Mouse (Mus musculus) ES-Bruce4 (cell line): ENCODE measurements at regions not wholly inside any gene's neighbourhood (a gene's known extent, or its start where the extent isn't known, plus 50 kb on each side); places are given as distances from the start of the nearest gene placed in this dataset.

Experiments used
- H3K27ac ChIP-seq: 2 replicates; pipeline ENCODE4 v1.5.1; 2012; ENCODE audit warnings: low read length, inconsistent platforms; ENCODE audit not compliant: insufficient read depth
- H3K27me3 ChIP-seq: 2 replicates; pipeline ENCODE4 v1.6.1; 2012; ENCODE audit warnings: mild to moderate bottlenecking, low read length, inconsistent platforms; ENCODE audit not compliant: control insufficient read depth, poor library complexity, insufficient read depth, severe bottlenecking
- H3K36me3 ChIP-seq: 2 replicates; pipeline ENCODE4 v1.6.1; 2012; ENCODE audit warnings: inconsistent platforms, mild to moderate bottlenecking, low read length, moderate library complexity; ENCODE audit not compliant: control insufficient read depth, poor library complexity, insufficient read depth, severe bottlenecking
- H3K4me1 ChIP-seq: one replicate; pipeline ENCODE4 v1.8.1; 2011; ENCODE audit warnings: low read length; ENCODE audit not compliant: control insufficient read depth, insufficient read depth
- H3K4me3 ChIP-seq: 2 replicates; pipeline ENCODE4 v1.5.1; 2011; ENCODE audit warnings: low read depth, mild to moderate bottlenecking, low read length
- H3K9ac ChIP-seq: 2 replicates; pipeline ENCODE4 v1.6.1; 2012; ENCODE audit warnings: low read depth, mild to moderate bottlenecking, inconsistent platforms; ENCODE audit not compliant: poor library complexity, severe bottlenecking
- H3K9me3 ChIP-seq: replicated peaks from 2 replicates; pipeline ENCODE4 v1.6.1; 2012; ENCODE audit warnings: mild to moderate bottlenecking, low read length, inconsistent platforms; ENCODE audit not compliant: control insufficient read depth, poor library complexity, insufficient read depth, severe bottlenecking
- CTCF ChIP-seq: IDR thresholded peaks from one replicate; pipeline ENCODE4 v1.8.1; 2011; ENCODE audit warnings: low read depth, low read length
- EP300 ChIP-seq: IDR thresholded peaks from 2 replicates; pipeline ENCODE4 v1.6.1; 2011; ENCODE audit warnings: low read depth, low read length; ENCODE audit not compliant: insufficient read depth
- POLR2A ChIP-seq: IDR thresholded peaks from one replicate; pipeline ENCODE4 v1.8.1; 2011; ENCODE audit warnings: low read length; ENCODE audit not compliant: insufficient read depth

- Histone ChIP-seq H3K27me3 (no peaks in the 10 kb centered on the region; the same call in 1 of the 2 replicates), H3K27ac (no peak overlapping the region), H3K9me3 (no peaks in the 10 kb centered on the region), H3K9ac (no peak overlapping the region), H3K4me3 (no peak overlapping the region), H3K4me1 (peaks cover 1% of the 10 kb centered on the region), H3K36me3 (no peaks in the 10 kb centered on the region)
- no peak for TF ChIP-seq CTCF
Observed at GRCm38 (mm10) chr9:41577760-41578159, 416.3 kb upstream of the Ubash3b start.

DNA sequence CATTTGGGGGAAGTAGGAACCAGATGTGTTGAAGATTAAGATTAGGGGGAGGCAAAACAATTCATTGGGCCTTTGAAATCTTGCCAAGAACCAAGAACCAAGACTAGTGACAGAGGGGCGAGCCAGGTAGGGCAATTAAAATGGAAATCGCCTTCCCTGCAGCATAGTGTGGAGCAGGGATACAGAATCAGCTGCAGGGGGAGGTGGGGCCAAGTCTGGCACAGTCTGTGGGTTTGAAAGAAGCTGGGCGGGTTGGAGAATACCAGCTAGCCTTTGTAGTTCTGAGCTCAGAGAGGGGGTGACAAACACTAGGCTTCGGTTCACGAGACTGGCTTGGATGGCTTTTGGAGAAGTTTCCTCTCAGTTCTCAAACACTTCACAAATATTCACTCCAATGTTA lies 414.3 kb upstream of the Ubash3b start:
- Histone ChIP-seq H3K36me3 (no peaks in the 10 kb centered on the region), H3K27me3 (no peaks in the 10 kb centered on the region), H3K4me3 (no peak overlapping the region), H3K27ac (no peak overlapping the region), H3K4me1 (no peaks in the 10 kb centered on the region), H3K9me3 (no peaks in the 10 kb centered on the region), H3K9ac (no peak overlapping the region)
- TF ChIP-seq EP300 = no peak

DNA sequence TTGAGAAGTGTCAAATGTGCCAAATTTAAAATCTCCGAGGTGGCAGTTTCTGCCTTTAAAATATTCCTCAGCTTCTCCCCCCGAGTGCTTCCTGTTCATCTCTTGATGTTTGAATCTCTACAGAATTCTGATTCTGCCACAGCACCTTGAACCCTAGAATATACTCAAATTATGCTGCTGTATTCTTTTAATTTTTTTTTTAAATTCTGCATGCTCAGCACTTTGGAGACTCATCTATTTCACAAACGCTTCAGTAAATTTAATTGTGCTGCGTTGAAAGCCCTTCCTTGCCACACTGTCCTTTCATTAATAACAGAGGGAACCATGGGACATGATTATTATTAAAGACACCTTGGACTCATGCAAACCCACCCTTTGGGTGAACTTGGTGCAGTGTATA lies 408.8 kb upstream of the Ubash3b start:
- Histone ChIP-seq H3K27ac (no peak overlapping the region), H3K9me3 (no peaks in the 10 kb centered on the region), H3K27me3 (no peaks in the 10 kb centered on the region), H3K4me3 (no peak overlapping the region), H3K4me1 (no peaks in the 10 kb centered on the region), H3K36me3 (no peaks in the 10 kb centered on the region), H3K9ac (no peak overlapping the region)
- TF ChIP-seq EP300 (no peak), CTCF (no peak), POLR2A (no peak)

- H3K9me3 ChIP-seq = no peaks in the 10 kb centered on the region
- H3K4me1 ChIP-seq = no peaks in the 10 kb centered on the region
- no peaks in the 10 kb centered on the region for H3K36me3 ChIP-seq
- H3K4me3 ChIP-seq = no peak overlapping the region
- TF ChIP-seq POLR2A (no peak), CTCF (no peak), EP300 (no peak)
- H3K9ac ChIP-seq = no peak overlapping the region
- H3K27ac ChIP-seq = no peak overlapping the region
- H3K27me3 ChIP-seq = no peaks in the 10 kb centered on the region
Observed at GRCm38 (mm10) chr9:41566496-41566895, 405.0 kb upstream of the Ubash3b start.

GRCm38 (mm10) chr9:41565784-41566183 lies 404.3 kb upstream of the Ubash3b start:
- no peak for TF ChIP-seq CTCF
- TF ChIP-seq EP300 = no peak
- no peak for TF ChIP-seq POLR2A
- no peaks in the 10 kb centered on the region for H3K36me3 ChIP-seq

GRCm38 (mm10) chr9:41563376-41563775 lies 401.9 kb upstream of the Ubash3b start:
- H3K4me1 ChIP-seq = no peaks in the 10 kb centered on the region
- H3K27me3 ChIP-seq = no peaks in the 10 kb centered on the region
- TF ChIP-seq CTCF (no peak), POLR2A (no peak), EP300 (no peak)
- no peaks in the 10 kb centered on the region for H3K36me3 ChIP-seq
- no peak overlapping the region for H3K27ac ChIP-seq
- H3K9me3 ChIP-seq = no peaks in the 10 kb centered on the region
- no peak overlapping the region for H3K9ac ChIP-seq
- H3K4me3 ChIP-seq = no peak overlapping the region

More at GRCm38 (mm10) chr9:41565784-41566183, 404.3 kb upstream of the Ubash3b start:
- Histone ChIP-seq H3K4me3 (no peak overlapping the region), H3K9ac (no peak overlapping the region), H3K27ac (no peak overlapping the region), H3K9me3 (no peaks in the 10 kb centered on the region), H3K27me3 (no peaks in the 10 kb centered on the region), H3K4me1 (no peaks in the 10 kb centered on the region)
